Mouse (Mus musculus) brain, adult 2 months (tissue): ENCODE measurements around the gene Snrk.
"Not testable (repeated sequence)": the region's sequence is repeated elsewhere in the genome, so short reads cannot be mapped to it uniquely, and the experiment has no call there.

Source experiments
- DNase-seq: peaks from one replicate; pipeline ENCODE4 v3.0.0; 2011; ENCODE audit warnings: low read depth, low spot score

Gene Snrk

DNA sequence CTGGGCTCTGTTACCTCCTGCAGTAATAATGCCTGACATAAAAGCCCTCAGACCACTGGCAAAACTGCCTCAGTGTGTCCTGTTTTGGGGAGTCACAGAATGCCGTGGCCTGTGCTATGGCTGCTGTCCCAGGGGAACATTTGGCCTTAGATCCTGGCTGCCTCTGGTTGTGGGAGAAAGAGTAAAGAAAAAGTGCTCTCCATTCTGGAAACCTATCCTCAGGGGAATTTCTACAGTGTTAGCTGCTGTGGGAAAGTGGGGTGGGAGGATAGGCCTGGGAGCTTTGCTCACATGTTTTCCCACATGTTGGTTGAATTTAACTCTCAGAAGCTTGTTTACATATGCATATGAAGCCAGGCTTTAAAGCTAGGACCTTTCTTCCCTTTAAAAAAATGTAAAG is 26.2 kb downstream of the Snrk start:
- no peak for DNase-seq

DNA sequence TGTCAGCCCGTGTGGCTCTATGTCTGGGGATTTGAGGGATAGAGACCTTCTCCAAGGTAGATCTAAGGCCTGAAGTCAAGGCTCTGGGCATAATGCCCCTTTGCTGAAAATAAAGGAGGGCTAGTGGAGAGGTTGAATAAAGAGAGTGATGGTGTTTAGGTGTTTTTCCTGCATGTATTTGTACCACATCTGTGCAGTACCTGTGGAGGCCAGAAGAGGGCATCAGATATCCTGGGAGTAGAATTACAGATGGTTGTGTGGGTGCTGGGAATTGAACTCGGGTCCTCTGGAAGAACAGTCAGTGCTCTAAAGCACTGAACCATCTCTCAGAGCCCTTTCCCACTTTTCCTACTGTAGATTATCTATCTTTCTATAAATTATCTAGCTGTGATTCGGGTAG is 27.7 kb downstream of the Snrk start:
- no peak for DNase-seq

DNA sequence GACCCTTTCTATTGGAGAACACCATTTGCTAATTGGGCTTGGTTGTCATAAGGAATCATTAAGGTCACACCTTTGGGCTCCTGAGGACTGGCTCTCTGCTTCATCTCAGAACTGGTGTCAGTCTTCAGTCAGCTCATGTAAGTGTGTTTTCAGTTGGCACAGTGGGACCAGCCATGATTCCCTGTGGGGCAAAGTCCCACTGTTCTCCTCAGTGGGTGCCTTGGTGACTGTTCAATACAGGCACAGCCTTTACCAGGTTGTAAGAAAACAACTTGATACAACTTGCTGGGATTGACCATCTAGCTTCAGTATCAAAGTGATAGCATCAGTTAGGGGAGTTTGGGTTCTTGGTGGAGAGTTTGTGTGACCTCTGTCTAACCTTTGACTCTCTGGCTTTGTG is 28.6 kb downstream of the Snrk start:
- DNase-seq, result no peak

DNA sequence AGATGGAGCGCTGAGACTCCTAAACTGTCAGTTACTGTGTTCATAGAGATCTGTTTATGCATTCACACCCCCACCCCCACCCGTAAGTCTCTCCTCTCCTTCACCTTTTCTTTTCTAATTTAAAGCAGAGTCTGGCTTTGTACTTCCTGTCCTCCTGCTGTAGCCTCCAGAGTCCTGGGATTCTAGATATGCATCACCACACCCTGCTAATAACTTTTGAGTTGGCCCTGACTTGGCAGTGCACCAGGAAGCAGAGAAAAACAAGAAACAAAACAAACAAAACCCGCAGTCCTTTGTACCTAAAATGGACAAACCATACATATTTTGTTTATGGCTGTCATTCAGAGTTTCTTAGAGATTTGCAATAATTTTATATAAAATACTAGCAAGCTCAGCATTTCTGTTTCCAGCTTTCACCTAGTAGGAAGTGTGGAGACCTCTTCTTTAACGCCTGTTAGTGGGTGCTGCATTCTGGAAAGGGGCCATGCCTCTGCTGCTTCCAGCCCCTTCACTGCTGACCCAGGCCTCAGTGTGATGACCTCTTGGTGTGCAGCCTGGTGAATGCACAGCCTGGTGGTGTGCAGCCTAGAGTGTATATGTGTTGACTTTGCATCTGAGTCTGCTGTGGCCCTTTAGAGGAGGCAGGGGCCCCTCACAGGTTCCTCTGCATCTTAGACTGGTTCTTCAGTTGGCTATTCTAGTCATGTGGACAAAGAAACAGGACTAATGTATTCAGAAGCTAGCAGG is 29.2 kb downstream of the Snrk start:
- DNase-seq, result no peak

DNA sequence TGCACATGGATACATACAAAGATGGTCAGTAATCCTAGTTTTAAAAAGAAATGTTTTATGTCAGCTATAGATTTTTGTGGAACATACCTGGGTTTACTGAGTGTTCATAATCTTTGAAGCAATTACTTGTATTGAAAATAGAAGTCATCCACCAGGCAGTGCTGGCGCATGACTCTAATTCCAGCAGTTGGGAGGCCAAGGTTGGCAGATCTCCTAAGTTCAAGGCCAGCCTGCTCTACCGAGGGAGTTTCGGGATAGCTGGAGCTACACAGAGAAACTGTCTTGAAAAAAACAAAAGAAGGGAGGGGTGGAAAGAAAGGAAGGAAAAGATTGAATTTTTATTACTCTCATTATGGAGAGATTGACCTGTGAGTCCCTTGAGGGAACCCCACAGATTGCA is 31.3 kb downstream of the Snrk start:
- no peak for DNase-seq

DNA sequence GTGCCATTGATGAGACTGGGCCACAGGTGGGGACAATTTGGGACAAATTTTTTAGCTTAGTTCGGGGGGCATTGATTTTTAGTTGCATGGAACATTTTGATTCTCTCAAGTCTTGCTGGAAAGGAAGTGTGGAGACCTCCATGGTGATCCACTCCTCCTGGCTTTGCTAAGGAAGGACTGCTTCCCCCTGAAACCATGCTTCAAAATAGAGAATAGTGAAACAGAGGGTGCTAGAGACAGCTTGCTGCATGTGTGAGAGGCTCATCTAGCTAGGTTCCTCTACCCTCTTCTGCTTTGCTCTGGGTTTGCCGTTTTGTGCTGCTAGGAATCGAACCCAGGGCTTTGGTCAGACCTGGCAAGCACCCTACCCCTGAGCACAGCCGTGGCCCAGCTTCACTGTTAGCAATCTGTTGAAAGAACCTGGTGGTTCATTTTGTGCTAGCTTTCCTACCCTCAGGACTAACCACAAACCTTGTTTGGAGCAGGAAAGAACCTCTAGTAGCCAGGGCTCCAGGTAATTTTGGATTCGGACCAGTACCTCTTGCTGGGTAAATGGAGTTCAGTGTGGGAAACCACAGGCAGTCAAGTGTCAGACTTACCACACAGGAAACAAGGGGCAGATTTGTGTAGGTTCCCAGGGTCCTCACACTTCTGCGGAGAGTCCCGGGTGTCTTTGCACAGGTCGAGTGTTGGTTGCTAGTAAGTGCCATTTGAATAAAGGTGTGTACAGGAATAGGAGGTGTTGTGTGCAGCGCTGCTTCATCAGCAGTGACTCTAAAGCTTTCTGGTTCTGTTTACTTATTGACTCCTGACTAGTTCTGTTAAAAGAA is 33.1 kb downstream of the Snrk start:
- peak; percentile 53 for DNase-seq

DNA sequence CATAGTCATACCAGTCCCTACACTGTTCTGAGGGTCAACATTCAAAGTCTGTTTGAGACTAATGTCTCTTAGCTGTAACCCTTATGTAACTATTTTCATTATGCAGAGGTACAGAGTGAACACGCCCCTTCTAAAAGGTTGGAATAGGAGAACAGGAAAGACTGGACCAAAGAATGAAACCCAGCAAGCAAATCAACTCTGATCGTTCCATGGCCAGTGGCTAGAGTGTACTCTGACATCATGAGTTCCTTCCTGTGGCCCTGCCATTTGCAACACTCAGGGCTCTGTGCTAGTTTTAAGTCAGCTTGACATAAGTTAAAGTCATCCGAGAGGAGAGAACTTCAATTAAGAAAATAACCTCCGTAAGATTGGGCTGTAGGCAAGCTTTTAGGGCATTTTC is 35.0 kb downstream of the Snrk start:
- DNase-seq, result no peak

DNA sequence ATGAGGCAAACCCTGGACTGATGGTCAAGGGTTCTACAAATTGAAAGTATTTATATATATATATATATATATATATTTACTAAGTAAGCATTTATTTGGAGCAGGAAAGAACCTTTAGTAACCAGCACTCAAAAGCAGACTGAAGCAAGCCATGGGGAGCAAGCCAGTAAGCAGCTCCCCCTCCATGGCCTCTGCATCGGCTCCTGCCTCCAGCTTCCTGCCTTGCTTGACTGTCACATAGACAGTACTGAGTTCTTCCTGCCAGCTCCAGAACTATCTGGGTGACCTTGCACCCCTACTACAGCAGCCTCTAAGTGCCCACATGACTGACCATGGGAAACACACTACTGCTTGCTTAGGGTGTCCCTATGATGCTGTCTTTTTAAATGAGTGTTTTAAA is 35.4 kb downstream of the Snrk start:
- DNase-seq, result no peak

DNA sequence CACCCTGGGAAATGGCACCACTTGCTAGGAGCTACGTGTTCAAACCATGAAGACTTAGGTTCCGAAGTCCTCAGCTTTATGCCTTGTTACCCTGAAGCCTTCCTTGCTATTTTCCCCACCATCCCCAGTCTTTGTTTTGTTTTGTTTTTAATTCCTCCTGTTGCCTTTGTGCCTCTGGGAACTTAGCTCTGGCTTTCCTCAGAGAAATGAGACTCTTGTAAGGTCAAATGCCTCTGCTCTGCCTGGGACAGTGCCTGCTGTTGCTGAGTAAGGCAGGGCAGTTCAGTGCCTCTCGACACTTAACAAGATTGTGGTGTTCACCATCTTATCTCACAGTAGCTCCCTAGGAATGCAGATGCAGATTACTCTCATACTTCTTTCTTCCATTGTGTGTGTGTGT is 36.4 kb downstream of the Snrk start:
- DNase-seq, result no peak

DNA sequence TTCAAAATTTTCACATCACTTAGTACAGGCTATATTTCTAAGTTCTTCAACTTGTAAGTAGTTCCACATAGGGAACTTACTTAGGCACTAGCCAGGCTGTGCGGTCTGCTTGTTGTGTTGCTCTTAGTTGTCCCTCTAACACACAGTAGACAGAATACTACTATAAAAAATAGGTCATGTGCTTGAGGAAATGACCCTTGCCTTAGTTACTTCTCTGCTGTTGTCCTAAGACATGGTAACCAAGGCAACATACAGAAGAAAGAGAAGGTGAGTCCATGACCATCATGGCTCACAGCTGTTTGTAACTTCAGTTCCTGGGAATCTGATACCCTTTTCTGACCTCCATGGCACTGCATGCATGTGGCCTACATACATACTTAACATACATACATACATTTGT is 38.1 kb downstream of the Snrk start:
- DNase-seq, result no peak

DNA sequence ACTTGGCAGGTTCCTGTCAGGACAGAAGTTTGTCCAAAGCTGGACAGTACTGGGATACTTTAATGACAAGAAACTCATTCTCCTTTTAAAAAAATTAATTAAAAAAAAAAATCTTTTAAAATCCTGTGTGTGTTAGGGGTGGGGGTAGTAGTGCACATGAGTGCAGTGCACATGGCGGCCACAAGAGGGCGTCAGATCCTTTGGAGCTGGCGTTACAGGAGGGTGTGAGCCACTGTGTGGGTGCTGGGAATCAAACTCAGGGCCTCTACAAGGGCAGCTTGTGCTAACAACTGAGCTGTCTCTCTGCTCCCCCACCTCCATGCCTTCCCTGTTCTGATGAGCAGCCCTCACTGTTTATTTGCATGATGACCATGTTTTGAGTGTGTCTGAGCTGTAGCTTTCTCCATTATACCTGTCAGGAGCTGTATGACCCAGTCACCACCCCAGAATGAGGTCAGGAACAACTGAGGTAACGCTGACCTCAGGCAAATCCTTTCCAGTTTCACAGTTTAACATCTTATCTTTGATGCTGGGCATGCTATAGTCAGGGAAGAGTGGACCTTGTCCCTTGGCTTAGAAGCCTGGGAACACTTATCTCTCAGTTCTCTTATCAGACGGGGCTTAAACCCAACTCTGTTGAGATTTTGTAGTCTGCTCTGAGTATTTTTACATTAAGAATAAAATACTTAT is 39.5 kb downstream of the Snrk start:
- DNase-seq, result no peak

DNA sequence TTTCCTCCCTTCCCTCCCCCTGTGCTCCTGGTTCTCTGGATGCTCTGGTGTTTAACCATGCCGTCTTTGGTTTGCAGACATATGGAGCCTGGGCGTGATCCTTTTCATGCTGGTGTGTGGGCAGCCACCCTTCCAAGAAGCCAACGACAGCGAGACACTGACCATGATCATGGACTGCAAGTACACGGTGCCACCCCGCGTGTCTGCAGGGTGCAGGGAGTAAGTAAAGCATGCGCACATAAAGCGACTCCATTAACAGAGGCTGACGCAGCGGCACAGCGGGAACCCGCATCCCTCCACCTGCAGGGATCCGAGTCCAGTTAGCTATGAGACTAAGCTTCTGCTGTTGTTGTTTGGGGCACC is 40.0 kb downstream of the Snrk start:
- peak; percentile 72 for DNase-seq

DNA sequence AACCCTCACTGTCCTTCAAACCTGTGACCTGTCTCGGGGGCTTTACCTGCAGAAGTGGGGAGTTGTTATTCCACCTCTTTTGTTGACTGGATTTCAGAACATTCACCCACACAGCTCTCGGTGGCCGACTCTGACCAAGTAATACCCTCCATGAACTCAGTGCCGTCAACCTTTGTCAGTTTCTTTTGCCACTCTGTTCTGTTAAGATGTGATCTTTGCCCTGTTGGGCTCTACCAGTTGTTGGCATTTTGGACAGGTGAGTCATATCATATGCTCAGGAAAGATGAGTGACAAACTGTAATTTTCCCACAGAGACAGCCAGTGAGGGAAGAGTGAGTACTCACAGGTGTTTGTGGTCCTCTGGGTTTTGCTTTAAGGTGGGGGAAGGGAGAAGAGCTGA is 47.5 kb downstream of the Snrk start:
- DNase-seq, result no peak

DNA sequence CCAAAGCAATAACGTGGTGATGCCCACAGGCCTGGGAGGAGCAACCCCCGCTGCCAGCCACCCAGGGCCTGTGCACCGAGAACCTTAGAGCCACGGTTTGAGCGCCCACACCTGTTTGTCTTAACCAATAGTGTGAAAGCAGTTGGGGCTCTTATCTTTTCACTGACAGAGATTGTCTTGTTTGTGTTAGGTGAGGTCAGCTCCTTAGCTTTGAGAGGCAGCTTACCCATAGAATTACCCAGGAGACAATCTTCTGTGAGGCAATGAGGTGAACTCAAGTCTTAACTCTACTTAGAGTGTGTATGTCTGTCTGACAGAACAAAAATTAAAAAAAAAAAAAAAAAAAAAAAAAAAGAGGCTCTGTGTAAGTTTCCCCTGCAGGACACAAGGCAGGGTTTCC is 50.7 kb downstream of the Snrk start:
- not testable (repeated sequence) for DNase-seq

DNA sequence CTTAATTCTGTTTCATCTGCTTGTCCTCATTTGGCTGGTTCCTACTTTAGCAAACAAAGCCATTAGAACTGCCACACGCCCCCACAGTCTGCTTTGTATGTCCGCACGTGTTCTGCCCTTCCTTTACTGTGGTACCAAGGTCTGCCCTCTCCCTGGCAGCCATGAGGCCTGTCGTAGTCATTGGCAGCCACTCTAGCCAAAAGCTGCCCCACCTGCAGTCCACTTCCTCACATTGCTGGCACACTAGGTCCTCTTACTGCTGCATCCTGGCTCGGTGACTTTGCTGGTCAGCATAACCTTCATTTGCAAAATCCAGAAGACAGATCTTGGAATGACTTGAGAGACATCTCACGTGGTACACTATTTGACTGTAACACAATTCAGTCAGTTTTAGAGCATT is 52.8 kb downstream of the Snrk start:
- peak; percentile 91 for DNase-seq

DNA sequence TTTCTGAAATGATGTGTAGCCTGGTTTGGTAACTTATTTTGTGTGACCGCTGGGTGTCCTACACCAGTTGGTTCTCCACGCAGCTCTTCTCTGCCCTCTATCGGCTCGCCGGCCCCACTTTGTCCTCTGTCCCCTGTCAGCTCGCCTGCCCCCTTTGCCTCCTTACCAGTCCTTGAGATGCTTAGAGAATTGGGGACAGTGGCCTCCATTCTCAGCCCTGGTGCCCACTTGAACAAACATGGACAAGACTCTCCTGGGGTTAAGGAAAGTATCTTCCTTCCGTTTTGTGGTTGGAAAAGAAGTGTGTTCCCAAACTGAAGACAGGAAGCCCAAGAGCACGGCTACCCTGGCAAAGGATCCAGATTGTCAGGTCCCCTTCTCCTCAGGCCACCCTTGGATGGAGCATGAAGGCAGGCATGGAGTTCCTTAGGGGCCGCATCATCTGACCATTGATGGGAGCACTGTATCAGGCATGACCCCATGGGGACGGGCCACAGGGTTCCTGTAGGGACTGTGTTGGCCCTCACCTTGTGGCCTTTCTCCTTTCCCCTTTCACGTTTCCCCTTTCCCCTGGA is 55.6 kb downstream of the Snrk start:
- DNase-seq, result no peak

DNA sequence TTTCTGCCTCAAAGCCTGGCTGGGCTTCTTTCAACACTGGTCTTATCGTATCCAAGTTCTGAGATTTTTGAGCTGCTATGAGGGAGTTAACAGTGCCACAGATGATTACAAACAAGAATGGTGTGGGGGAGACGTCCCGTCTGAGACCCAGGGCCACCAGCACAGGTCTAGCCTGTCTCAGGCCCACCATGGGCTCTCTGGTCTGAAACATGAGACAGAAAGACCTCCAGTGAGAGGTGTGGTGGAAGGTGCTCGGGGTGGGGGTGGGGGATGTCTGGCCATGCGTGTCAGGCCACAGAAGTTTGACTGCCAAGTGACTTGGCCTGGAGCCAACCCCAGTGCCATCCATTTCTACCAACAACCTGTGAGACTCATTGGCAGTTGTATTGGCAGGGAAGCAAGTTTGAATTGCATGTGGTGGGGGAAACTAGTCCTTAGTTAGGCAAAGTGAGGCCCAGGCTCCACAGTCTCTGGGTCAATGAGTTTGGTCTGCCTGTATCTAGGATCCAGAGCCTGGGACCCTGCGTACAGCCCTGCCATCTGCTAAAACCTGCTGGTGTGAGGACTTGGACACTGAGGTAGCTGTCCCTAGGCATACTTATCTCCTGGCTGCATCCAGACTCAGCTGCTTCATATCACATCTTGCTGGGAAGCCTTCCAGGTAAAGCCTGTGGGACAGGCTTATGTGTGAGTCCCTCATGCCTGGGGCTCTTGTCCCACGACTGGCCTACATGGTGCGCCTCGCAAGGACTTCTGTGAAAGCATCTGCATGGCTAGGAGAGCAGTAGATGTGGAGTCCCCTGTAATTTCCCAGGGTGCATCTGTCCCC is 56.6 kb downstream of the Snrk start:
- DNase-seq, result peak; percentile 56

DNA sequence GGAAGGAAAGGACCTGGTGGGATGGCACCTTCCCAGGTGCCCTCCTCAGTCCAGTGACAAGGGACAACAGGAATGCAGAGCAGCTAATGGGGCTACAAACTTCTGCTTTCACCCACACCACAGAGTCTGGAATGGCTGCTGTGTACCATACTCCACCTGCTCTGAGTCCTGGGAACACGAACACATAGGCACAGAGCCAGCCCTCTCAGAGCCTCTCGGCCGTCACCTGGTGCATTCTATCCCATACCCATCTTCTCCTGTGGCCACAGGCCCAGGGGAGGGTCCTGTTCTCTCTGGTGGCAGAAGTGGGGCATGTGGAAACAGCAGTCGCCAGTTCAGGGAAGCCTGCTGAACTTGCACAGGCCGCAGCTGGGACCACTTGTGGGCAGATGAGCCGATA is 57.7 kb downstream of the Snrk start:
- no peak for DNase-seq

DNA sequence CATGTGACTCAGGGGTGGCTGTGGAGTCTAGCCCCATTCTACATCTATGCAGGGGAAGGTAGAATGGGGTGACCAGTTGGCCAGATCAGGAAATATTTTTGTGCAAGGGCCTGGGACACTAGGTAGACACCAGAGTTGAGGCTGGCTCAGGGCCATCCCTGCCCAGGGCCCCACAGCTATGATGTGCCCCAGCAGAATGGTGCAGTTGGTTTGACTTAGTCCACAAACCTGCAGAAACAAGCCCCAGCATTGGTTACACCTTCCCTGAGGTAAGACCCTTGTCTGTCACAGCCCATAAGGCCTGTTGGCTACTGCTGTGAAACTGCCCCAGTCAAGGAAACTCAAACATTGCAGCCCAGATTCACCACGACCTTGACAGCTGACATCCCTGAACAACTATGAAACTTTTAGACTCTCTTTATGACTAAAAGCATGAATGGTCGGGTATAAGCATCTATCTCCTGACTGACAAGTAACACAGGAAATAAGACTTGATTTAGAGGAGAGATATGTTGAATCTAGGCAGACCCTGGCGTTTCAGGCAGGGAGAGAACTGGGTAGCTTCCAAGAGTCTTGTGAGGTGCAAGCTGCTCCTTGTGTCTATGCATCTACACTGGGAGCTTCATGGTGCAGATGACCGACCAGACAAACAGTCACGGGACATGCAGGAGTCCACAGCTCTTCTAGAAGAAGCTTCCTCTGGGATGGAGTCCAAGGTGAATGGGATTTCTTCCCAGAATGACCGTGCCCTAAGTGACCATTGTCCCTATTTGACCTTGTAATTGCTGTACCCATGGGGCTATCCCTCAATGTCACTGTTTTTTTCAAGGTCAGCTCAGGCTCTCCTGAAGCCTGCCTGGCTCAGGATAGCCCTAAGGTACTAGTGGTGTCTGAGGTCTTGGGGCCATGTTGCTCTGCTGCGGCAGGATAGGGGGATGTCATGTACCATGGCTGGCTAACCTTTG is 60.5 kb downstream of the Snrk start:
- DNase-seq, result no peak

DNA sequence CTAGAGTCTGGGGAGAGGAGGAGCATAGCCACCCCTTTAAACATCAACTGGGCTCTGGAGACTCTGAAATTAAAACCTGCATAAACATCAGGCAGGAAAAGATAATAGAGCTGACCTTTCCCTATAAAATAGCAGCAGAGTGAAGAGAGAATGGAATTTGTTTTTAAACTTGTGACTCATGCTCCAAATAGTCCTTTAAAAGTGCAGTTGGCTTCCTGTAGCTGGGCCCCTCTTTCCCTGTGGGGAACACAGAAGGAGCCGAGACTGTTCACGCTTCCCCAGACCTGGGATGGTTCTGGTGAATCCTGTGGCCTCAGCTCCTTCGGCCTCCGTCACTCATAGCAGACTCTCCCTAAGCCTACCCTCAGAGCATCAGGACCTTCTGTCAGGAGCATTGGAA is 61.4 kb downstream of the Snrk start:
- DNase-seq, result no peak
